8 mouse cellular contexts compared by ENCODE assay signal in the genomic region with DNA sequence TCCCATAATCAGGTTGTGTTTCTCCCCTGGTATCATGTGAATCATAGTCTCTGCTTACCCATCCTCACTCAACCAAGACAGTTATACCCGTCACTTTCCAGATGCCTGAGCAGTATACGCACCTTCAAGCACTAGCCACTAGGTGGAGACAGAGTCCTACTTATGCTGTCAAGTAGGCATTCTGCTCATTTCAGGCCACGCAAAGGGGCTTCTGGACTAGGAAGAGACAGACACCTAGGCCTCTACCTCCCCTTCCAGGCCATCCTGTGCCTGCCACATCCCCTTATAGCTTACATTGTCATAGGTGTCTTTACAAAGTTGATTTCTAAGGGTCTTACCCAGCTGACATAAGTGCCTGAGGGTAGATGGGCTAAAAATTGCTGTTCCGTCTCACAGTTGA. TPM values are rescaled to one million over a fixed set of nuclear protein-coding genes. Genes with fewer than 3 reads are reported as not detected.
DNase-seq lines count a peak whose midpoint lies in the region; ATAC-seq lines count a peak whose summit lies in the region.

No protein-coding gene starts in this region.

- ATAC-seq in lung, embryonic 15.5 days (ENCODE audit: borderline replicate concordance, extremely low read depth, low FRiP score, low TSS enrichment), result peak; percentile 50; the same call in 1 of the 2 replicates

- no peak overlapping the region for H3K4me2 ChIP-seq in lung, embryonic 15.5 days

- no peak overlapping the region for H3K27ac ChIP-seq in lung, embryonic 15.5 days

- H3K9me3 ChIP-seq in lung, embryonic 15.5 days, result no peaks in the 10 kb centered on the region

- H3K4me1 ChIP-seq in lung, embryonic 15.5 days, result peaks cover 10% of the 10 kb centered on the region

- 21% methylated on average over 4 of the region's 4 CpGs for WGBS in lung, embryonic 15.5 days

- H3K4me3 ChIP-seq in lung, embryonic 15.5 days, result no peak overlapping the region

- H3K27me3 ChIP-seq in lung, embryonic 15.5 days, result peaks cover 17% of the 10 kb centered on the region; the same call in 1 of the 2 replicates

- H3K36me3 ChIP-seq in lung, embryonic 15.5 days, result no peaks in the 10 kb centered on the region

- no peak overlapping the region for H3K9ac ChIP-seq in lung, embryonic 15.5 days

- DNase-seq in ES-CJ7 (ENCODE audit: low read depth, low spot score), result peak; percentile 85
- DNase-seq in adrenal gland, postnatal 25 days, result peak; percentile 49
- peak; percentile 86 for DNase-seq in embryo, embryonic 9.5 days (ENCODE audit: extremely low spot score)
- DNase-seq in heart, adult 9 months (ENCODE audit: low spot score in 2 of 2), result peak; percentile 68 to 81
- peak; percentile 72 to 77 for DNase-seq in kidney, postnatal 4 days
- DNase-seq in ovary, postnatal 14 days (ENCODE audit: low spot score), result peak; percentile 62
- DNase-seq in urinary bladder, postnatal 36 days (ENCODE audit: low spot score in 2 of 2), result peak; percentile 59 to 69

RNA-seq across cellular contexts. Expression of a gene that starts 41.3 kb away (rescaled TPM):
- 11.5 and 12.3 TPM in 2 replicates for total RNA-seq in adrenal gland, postnatal 25 days (2021)
- 1.5 and 1.6 TPM in 2 replicates for polyA plus RNA-seq in lung, embryonic 15.5 days (2015; fragmentation: Nextera tagmentation; extraction: Ambion mirVana)
